Mouse (Mus musculus): Measurements from ENCODE around the gene Tbca. TPM values are rescaled to one million over a fixed set of nuclear protein-coding genes. Genes with fewer than 3 reads are reported as not detected.

Gene Tbca
- polyA plus RNA-seq, 1 experiment, result 204 TPM

GRCm38 (mm10) chr13:94885291-94886235 is 96.9 kb downstream of the Tbca start:
- no peak overlapping the region for H3K4me3 ChIP-seq (ENCODE audit: insufficient read depth, low read length)
- peaks cover 2% of the 10 kb centered on the region; the same call in 1 of the 2 replicates for H3K4me1 ChIP-seq (ENCODE audit: control insufficient read depth, insufficient read depth, low read length)
- TF ChIP-seq POLR2A (IDR thresholded peaks at IDR 0.05; ENCODE audit: borderline replicate concordance, low read depth, low read length) (no peak), CTCF (IDR thresholded peaks at IDR 0.05; ENCODE audit: low read depth, low read length) (no peak)
- H3K27ac ChIP-seq (ENCODE audit: insufficient read depth, low read depth, low read length), result no peak overlapping the region

Other genes with a start within 250 kb of the Tbca start
- not detected in 2 replicates for gene Otp, start 86.7 kb downstream of the Tbca start, polyA plus RNA-seq (2012; ENCODE audit: insufficient read depth, insufficient read length, missing spikeins)
- 48.3 and 51.1 TPM in 2 replicates for gene Wdr41, start 187.4 kb downstream of the Tbca start, polyA plus RNA-seq (2012; ENCODE audit: insufficient read depth, insufficient read length, missing spikeins)

All from bone marrow macrophage, adult 2 months (primary cell).